Mouse (Mus musculus) ES-Bruce4 (cell line): Measurements from ENCODE around the gene Tmcc2.

Experiments used
- CTCF ChIP-seq: IDR thresholded peaks from one replicate; pipeline ENCODE4 v1.8.1; 2011; ENCODE audit warnings: low read depth, low read length
- EP300 ChIP-seq: IDR thresholded peaks from 2 replicates; pipeline ENCODE4 v1.6.1; 2011; ENCODE audit warnings: low read depth, low read length; ENCODE audit not compliant: insufficient read depth
- POLR2A ChIP-seq: IDR thresholded peaks from one replicate; pipeline ENCODE4 v1.8.1; 2011; ENCODE audit warnings: low read length; ENCODE audit not compliant: insufficient read depth

DNA sequence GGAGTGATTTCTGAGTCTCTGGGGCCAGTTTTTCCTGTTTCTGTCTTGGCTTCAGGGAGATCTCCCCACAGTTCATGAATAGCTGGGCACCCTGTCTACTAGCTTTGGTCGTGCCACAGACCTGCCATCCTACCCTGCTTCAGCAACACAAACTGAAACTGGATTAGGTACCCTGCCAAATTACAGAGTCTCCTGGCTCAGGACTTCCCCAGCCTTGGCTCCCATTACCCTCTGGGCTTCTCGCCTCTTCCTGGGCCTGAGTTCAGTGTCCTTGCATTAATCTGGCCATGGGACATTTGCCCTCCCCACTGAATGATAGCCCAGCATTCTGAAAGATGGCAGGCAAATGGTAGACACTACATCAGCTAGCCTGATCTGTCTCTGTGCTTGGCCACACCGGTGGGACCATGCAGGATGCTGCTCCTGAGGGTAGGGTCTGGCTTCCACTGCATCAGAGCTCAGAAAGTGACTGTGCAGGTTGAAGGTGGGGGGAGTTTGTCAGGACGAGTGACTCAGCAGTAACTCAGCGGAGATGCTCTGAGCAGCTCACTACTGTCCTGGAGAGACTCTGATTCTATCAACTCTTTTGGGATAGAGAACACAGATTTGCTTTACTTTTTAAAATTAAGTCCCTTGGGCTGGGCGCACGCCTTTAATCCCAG, 26.1 kb downstream of the Tmcc2 start:
- TF ChIP-seq CTCF = no peak
- TF ChIP-seq POLR2A = no peak
- no peak for TF ChIP-seq EP300
